Mouse (Mus musculus) brain, embryonic 14.5 days (tissue): ENCODE results near the gene Slc25a41.

Experiments
- CTCF ChIP-seq: fragments of 200-500 bp; IDR thresholded peaks from 2 replicates; pipeline ENCODE4 v1.5.1; 2012; ENCODE audit warnings: inconsistent platforms, mild to moderate bottlenecking, moderate library complexity, borderline replicate concordance; ENCODE audit not compliant: insufficient read depth, insufficient read length; ENCODE audit errors: extremely low read depth
- POLR2A ChIP-seq: fragments of 200-500 bp; IDR thresholded peaks from 2 replicates; pipeline ENCODE4 v1.6.1; 2012; ENCODE audit warnings: mild to moderate bottlenecking, inconsistent platforms, borderline replicate concordance; ENCODE audit not compliant: poor library complexity, insufficient read depth, insufficient read length, severe bottlenecking; ENCODE audit errors: extremely low read depth

DNA sequence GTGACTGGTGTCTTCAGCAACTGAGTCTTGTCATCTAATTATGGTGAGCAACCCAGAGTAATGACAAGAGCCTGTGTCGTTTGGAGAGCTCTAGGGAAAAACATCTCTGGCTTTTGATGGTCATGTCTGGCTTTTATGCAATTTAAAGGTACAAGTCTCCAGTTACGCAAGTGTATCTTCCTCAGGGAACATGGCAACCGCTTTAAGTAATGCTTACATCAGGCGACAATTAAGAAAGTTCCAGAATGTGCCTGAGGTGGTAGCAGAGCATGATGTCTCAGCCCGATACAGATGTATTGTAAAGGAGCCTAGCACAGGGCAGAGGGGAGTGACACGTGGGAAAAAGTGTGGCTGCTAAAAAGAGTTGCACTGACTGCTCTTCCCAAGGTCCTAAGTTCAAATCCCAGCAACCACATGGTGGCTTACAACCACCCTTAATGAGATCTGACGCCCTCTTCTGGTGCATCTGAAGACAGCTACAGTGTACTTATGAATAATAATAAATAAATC is 52.5 kb downstream of the Slc25a41 start:
- TF ChIP-seq CTCF (no peak), POLR2A (no peak)
